Mouse (Mus musculus) neural tube, embryonic 13.5 days (tissue): ENCODE results near the gene Tmem17. TPM values are rescaled to one million over a fixed set of nuclear protein-coding genes. Genes with fewer than 3 reads are reported as not detected.
A peak's percentile ranks its signal among the peaks of the same experiment; 100 is the strongest.

Experiments
- ATAC-seq: fragments of 200-750 bp; cut with Nextera tagmentation; 2 replicates; pipeline ENCODE4 v1.8.0; 2017; ENCODE audit warnings: low read depth, mild to moderate bottlenecking, moderate TSS enrichment, moderate library complexity
- H3K27ac ChIP-seq: fragments of 300-500 bp; sonication (generic); replicated peaks from 2 replicates; pipeline ENCODE4 v1.5.1; 2015; ENCODE audit warnings: moderate library complexity, mild to moderate bottlenecking, inconsistent platforms
- H3K27me3 ChIP-seq: fragments of 300-500 bp; sonication (generic); 2 replicates; pipeline ENCODE4 v1.6.1; 2015; ENCODE audit warnings: mild to moderate bottlenecking, inconsistent platforms
- H3K36me3 ChIP-seq: fragments of 300-500 bp; sonication (generic); 2 replicates; pipeline ENCODE4 v1.6.1; 2015; ENCODE audit warnings: mild to moderate bottlenecking, inconsistent platforms
- H3K4me1 ChIP-seq: fragments of 300-500 bp; sonication (generic); replicated peaks from 2 replicates; pipeline ENCODE4 v1.6.1; 2015; ENCODE audit warnings: inconsistent platforms
- H3K4me2 ChIP-seq: fragments of 300-500 bp; sonication (generic); 2 replicates; pipeline ENCODE4 v1.6.1; 2015; ENCODE audit warnings: inconsistent platforms, mild to moderate bottlenecking, moderate library complexity
- H3K4me3 ChIP-seq: fragments of 300-500 bp; sonication (generic); 2 replicates; pipeline ENCODE4 v1.5.1; 2015; ENCODE audit warnings: mild to moderate bottlenecking, inconsistent platforms
- H3K9ac ChIP-seq: fragments of 300-500 bp; sonication (generic); 2 replicates; pipeline ENCODE4 v1.6.1; 2015; ENCODE audit warnings: moderate library complexity, mild to moderate bottlenecking, inconsistent platforms
- H3K9me3 ChIP-seq: fragments of 300-500 bp; sonication (generic); 2 replicates; pipeline ENCODE4 v1.6.1; 2016; ENCODE audit warnings: inconsistent platforms
- WGBS: fragments of 180-500 bp; shearing (Covaris S2); methylation state at CpG from one replicate; pipeline ENCODE4 v1.1.7; 2015; 5-methylcytosine and 5-hydroxymethylcytosine counted together
- polyA plus RNA-seq: library from polyadenylated mRNA; unstranded; fragments of >200 nt; fragmentation: Nextera tagmentation; extraction: Ambion mirVana; gene quantifications from 2 replicates; pipeline ENCODE4 v1.2.1, GENCODE M21; 2015

Tmem17 gene
- polyA plus RNA-seq, 1 experiment from 2014 or later: 20.8 TPM

DNA sequence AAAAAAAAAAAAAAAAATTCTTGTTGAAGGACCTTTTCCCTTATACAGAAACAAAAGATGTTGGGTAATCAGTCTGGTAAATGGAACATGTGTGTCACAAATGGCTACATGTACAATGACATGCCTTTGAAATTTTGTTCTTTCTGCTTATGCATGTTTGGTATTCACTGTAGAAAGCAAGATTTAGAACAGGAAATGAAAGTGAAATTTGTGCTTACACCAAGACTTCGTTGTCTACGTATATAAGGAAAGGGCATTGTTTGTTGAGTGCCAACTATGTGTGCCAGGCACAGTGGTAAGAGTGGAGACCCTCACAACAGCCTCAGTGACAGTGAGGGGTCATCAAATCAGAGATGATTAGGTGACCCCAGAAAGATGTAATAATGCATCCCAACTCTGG, 3.2 kb downstream of the Tmem17 start:
- no peak for ATAC-seq
- Histone ChIP-seq H3K36me3 (peaks cover 28% of the 10 kb centered on the region), H3K4me3 (no peak overlapping the region), H3K4me2 (no peak overlapping the region), H3K27me3 (no peaks in the 10 kb centered on the region), H3K27ac (no peak overlapping the region), H3K4me1 (peaks cover 6% of the 10 kb centered on the region; the same call in 1 of the 2 replicates), H3K9me3 (no peaks in the 10 kb centered on the region), H3K9ac (no peak overlapping the region)
- 90% methylated on average over 2 of the region's 2 CpGs for WGBS

- 89% methylated on average over 6 of the region's 6 CpGs for WGBS
- Histone ChIP-seq H3K36me3 (peaks cover 40% of the 10 kb centered on the region), H3K9ac (no peak overlapping the region)
Measured at GRCm38 (mm10) chr11:22518445-22518844, 6.6 kb downstream of the Tmem17 start.

DNA sequence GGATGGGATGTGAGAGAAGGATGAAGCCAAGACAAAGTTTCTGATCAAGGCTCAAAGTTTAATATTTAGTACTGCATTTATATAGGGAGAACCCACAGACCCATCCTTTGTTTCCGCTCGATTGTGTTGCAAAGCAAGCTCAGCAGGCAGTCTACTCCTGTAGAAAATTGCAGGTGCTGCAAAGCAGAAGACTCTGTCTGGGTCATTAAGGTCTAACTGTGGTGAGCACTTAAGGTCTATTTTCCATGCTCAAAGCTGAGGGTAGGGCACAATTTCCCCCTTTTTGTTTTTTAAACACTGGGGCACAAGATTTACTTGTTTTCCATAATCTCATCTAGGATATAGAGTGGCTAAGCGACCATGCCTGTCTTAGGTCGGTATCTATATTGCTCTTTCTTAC, 8.4 kb downstream of the Tmem17 start:
- Histone ChIP-seq H3K27ac (no peak overlapping the region), H3K4me2 (no peak overlapping the region), H3K9me3 (0 out of 2 replicates have a peak, but pooled peaks cover 11% of the 10 kb centered on the region), H3K9ac (no peak overlapping the region), H3K36me3 (peaks cover 40% of the 10 kb centered on the region), H3K27me3 (no peaks in the 10 kb centered on the region), H3K4me3 (no peak overlapping the region), H3K4me1 (no peaks in the 10 kb centered on the region)
- 89% methylated on average over 4 of the region's 4 CpGs for WGBS
- ATAC-seq: no peak

More at GRCm38 (mm10) chr11:22518445-22518844, 6.6 kb downstream of the Tmem17 start:
- Histone ChIP-seq H3K9me3 (0 out of 2 replicates have a peak, but pooled peaks cover 11% of the 10 kb centered on the region), H3K4me1 (peaks cover 2% of the 10 kb centered on the region; the same call in 1 of the 2 replicates), H3K27me3 (no peaks in the 10 kb centered on the region), H3K4me3 (no peak overlapping the region), H3K4me2 (no peak overlapping the region), H3K27ac (no peak overlapping the region)
- no peak for ATAC-seq

DNA sequence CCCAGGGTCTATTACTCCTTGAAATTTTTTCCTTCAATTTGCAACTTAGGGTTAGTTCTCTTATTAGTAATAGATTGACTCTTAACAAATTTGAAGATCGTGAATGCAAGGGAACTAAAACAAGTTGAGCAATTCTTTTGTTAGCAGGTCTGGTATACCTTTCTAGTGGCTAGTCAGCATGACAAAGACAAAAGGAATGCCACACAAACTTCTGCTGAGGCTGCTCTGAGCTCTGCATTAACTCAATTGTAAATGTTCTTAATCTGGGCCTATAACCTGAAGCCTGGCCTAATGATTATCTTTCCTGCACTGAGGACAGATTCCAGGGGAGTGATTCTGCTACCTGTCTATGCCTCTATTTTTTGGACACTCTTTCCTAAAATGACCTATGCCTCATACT, 12.7 kb downstream of the Tmem17 start:
- no peak overlapping the region for H3K9ac ChIP-seq
- H3K27ac ChIP-seq: no peak overlapping the region
- H3K9me3 ChIP-seq: 0 out of 2 replicates have a peak, but pooled peaks cover 11% of the 10 kb centered on the region
- H3K4me3 ChIP-seq: no peak overlapping the region
- no peaks in the 10 kb centered on the region for H3K4me1 ChIP-seq
- peaks cover 16% of the 10 kb centered on the region for H3K36me3 ChIP-seq
- WGBS: 95% methylated on average over 1 of the region's 1 CpGs
- no peak for ATAC-seq
- H3K4me2 ChIP-seq: no peak overlapping the region
- H3K27me3 ChIP-seq: no peaks in the 10 kb centered on the region

DNA sequence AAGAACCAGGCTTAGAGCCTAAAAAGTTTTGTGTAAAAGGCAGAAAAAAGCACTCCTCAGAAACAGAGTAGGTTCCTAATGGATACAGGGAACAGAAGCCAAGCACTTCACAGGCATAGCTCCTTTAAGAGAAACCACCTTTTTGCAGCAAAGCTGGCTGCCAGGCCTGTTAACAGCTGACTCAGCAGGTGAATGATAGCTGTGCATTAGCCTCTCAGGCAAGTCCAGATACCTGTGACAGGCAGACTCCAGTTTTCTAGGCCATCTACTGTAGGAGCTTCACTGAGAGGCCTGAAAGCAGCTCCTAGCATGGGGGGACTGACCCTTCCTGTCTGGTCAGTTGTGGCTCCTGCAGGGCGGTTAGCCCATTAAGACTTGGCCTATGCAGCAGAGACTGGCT, 28.7 kb downstream of the Tmem17 start:
- Histone ChIP-seq H3K27ac (no peak overlapping the region), H3K9ac (no peak overlapping the region), H3K4me2 (no peak overlapping the region), H3K4me3 (no peak overlapping the region), H3K9me3 (no peaks in the 10 kb centered on the region), H3K36me3 (no peaks in the 10 kb centered on the region), H3K4me1 (no peaks in the 10 kb centered on the region), H3K27me3 (no peaks in the 10 kb centered on the region)
- ATAC-seq: no peak
- 75% methylated on average over 1 of the region's 1 CpGs for WGBS

DNA sequence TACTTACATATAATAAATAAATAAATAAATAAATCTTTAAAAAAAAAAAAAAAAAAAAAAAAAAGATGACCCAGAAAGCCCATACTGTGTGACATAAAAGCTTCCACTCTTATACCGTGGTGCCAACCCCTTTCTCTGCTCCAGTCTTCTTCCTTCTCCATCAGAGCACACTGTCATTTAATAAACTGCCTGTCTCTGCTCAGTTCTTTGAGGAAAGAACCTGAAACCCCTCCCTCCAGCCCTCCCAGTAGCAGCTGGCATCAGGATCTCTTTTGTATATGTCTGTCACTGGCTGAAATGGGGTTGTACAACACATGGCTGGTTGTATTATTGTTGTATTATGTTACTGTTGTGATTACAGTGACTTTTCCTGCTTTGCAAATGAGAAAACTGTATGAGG, 48.2 kb downstream of the Tmem17 start:
- H3K9ac ChIP-seq: no peak overlapping the region
- no peak overlapping the region for H3K4me3 ChIP-seq
- H3K9me3 ChIP-seq: no peaks in the 10 kb centered on the region
- H3K4me2 ChIP-seq: no peak overlapping the region
- no peaks in the 10 kb centered on the region for H3K27me3 ChIP-seq
- ATAC-seq: peak; percentile 68; the same call in 1 of the 2 replicates
- peaks cover 20% of the 10 kb centered on the region for H3K4me1 ChIP-seq
- H3K36me3 ChIP-seq: no peaks in the 10 kb centered on the region
- 18% methylated on average over 1 of the region's 1 CpGs for WGBS
- peak overlapping the region; percentile 83 for H3K27ac ChIP-seq

- 31% methylated on average over 6 of the region's 6 CpGs for WGBS
- peak; percentile 93 for ATAC-seq
- H3K36me3 ChIP-seq: no peaks in the 10 kb centered on the region
- no peaks in the 10 kb centered on the region for H3K9me3 ChIP-seq
- H3K4me2 ChIP-seq: no peak overlapping the region
- peaks cover 20% of the 10 kb centered on the region for H3K4me1 ChIP-seq
- no peaks in the 10 kb centered on the region for H3K27me3 ChIP-seq
- H3K4me3 ChIP-seq: no peak overlapping the region
- H3K9ac ChIP-seq: peak overlapping the region; percentile 18
- peak overlapping the region; percentile 83 for H3K27ac ChIP-seq
Measured at GRCm38 (mm10) chr11:22560503-22561328, 48.8 kb downstream of the Tmem17 start.

GRCm38 (mm10) chr11:22561329-22561592, 49.4 kb downstream of the Tmem17 start:
- 93% methylated on average over 4 of the region's 4 CpGs for WGBS

DNA sequence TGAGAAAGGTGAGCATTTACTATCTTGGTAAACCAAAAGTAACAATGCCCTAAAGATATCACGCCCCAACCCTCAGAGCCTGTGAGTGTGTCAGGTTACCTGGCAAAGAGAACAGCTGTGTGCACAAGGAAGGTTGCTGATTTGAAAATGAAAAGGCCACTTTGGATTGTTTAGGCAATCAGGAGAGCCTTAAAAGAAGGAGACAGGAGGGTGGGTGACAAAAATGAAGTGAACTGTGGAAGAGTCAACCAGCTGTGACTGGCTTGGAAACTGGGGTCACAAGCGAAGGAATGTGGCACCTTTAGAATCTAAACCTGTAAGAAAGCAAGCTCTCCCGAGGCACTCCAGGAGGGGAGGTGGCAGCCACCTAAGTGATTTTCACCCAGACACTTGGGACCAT, 51.8 kb downstream of the Tmem17 start:
- Histone ChIP-seq H3K4me1 (peaks cover 20% of the 10 kb centered on the region), H3K27ac (no peak overlapping the region), H3K9me3 (no peaks in the 10 kb centered on the region), H3K36me3 (no peaks in the 10 kb centered on the region), H3K9ac (no peak overlapping the region), H3K27me3 (no peaks in the 10 kb centered on the region), H3K4me3 (no peak overlapping the region), H3K4me2 (no peak overlapping the region)
- no peak for ATAC-seq
- WGBS: 83% methylated on average over 3 of the region's 3 CpGs

More at GRCm38 (mm10) chr11:22561329-22561592, 49.4 kb downstream of the Tmem17 start:
- H3K27ac ChIP-seq: peak overlapping the region; percentile 83
- H3K9me3 ChIP-seq: no peaks in the 10 kb centered on the region
- peaks cover 20% of the 10 kb centered on the region for H3K4me1 ChIP-seq
- no peaks in the 10 kb centered on the region for H3K36me3 ChIP-seq
- no peaks in the 10 kb centered on the region for H3K27me3 ChIP-seq
- peak overlapping the region; percentile 18; the same call in 1 of the 2 replicates for H3K9ac ChIP-seq
- no peak overlapping the region for H3K4me2 ChIP-seq
- H3K4me3 ChIP-seq: no peak overlapping the region
- ATAC-seq: 0 out of 2 replicates have a peak, but pooled peaks have one; percentile 37

GRCm38 (mm10) chr11:22564676-22565075, 52.8 kb downstream of the Tmem17 start:
- H3K9me3 ChIP-seq: no peaks in the 10 kb centered on the region
- 89% methylated on average over 3 of the region's 3 CpGs for WGBS
- no peaks in the 10 kb centered on the region for H3K27me3 ChIP-seq
- H3K36me3 ChIP-seq: no peaks in the 10 kb centered on the region
- no peak for ATAC-seq
- H3K27ac ChIP-seq: no peak overlapping the region
- no peak overlapping the region for H3K9ac ChIP-seq
- no peak overlapping the region for H3K4me2 ChIP-seq
- no peak overlapping the region for H3K4me3 ChIP-seq
- peaks cover 20% of the 10 kb centered on the region for H3K4me1 ChIP-seq
